Mouse (Mus musculus) kidney, embryonic 14.5 days (tissue): ENCODE data around the gene Rangap1. TPM values are rescaled to one million over a fixed set of nuclear protein-coding genes. Genes with fewer than 3 reads are reported as not detected.
A peak's percentile ranks its signal among the peaks of the same experiment; 100 is the strongest.

Source experiments
- ATAC-seq: fragments of 200-750 bp; cut with Nextera tagmentation; 2 replicates; pipeline ENCODE4 v1.8.0; 2017; ENCODE audit warnings: moderate number of reproducible peaks, mild to moderate bottlenecking, moderate TSS enrichment, moderate library complexity; ENCODE audit not compliant: low FRiP score, low TSS enrichment
- H3K27ac ChIP-seq: fragments of 300-500 bp; sonication (generic); 2 replicates; pipeline ENCODE4 v1.5.1; 2014; ENCODE audit warnings: low read depth, mild to moderate bottlenecking, low read length, moderate library complexity, mixed read lengths
- H3K27me3 ChIP-seq: fragments of 300-500 bp; sonication (generic); 2 replicates; pipeline ENCODE4 v1.6.1; 2014; ENCODE audit warnings: mild to moderate bottlenecking, low read length; ENCODE audit not compliant: control insufficient read depth, insufficient read depth
- H3K36me3 ChIP-seq: fragments of 300-500 bp; sonication (generic); 2 replicates; pipeline ENCODE4 v1.6.1; 2014; ENCODE audit warnings: low read length, mixed read lengths; ENCODE audit not compliant: control insufficient read depth, insufficient read depth
- H3K4me1 ChIP-seq: fragments of 300-500 bp; sonication (generic); 2 replicates; pipeline ENCODE4 v1.6.1; 2014; ENCODE audit warnings: low read length, mixed read lengths; ENCODE audit not compliant: control insufficient read depth, insufficient read depth
- H3K4me2 ChIP-seq: fragments of 300-500 bp; sonication (generic); replicated peaks from 2 replicates; pipeline ENCODE4 v1.6.1; 2014; ENCODE audit warnings: low read depth, mild to moderate bottlenecking, low read length
- H3K4me3 ChIP-seq: fragments of 300-500 bp; sonication (generic); 2 replicates; pipeline ENCODE4 v1.5.1; 2014; ENCODE audit warnings: mild to moderate bottlenecking, low read length
- H3K9ac ChIP-seq: fragments of 300-500 bp; sonication (generic); 2 replicates; pipeline ENCODE4 v1.6.1; 2014; ENCODE audit warnings: low read depth, mild to moderate bottlenecking, low read length, moderate library complexity
- H3K9me3 ChIP-seq: fragments of 300-500 bp; sonication (generic); 2 replicates; pipeline ENCODE4 v1.6.1; 2016; ENCODE audit warnings: low read length; ENCODE audit not compliant: control insufficient read depth
- WGBS: fragments of 180-500 bp; shearing (Covaris S2); extraction: QIAGEN DNeasy Blood & Tissue Kit; methylation state at CpG from one replicate; pipeline ENCODE4 v1.1.7; 2014; 5-methylcytosine and 5-hydroxymethylcytosine counted together
- polyA plus RNA-seq: library from polyadenylated mRNA; unstranded; fragments of >200 nt; fragmentation: Nextera tagmentation; extraction: Ambion mirVana; gene quantifications from 2 replicates; pipeline ENCODE4 v1.2.1, GENCODE M21; 2014

Rangap1 gene
- polyA plus RNA-seq, 1 experiment from 2014 or later = 100.0 TPM

DNA sequence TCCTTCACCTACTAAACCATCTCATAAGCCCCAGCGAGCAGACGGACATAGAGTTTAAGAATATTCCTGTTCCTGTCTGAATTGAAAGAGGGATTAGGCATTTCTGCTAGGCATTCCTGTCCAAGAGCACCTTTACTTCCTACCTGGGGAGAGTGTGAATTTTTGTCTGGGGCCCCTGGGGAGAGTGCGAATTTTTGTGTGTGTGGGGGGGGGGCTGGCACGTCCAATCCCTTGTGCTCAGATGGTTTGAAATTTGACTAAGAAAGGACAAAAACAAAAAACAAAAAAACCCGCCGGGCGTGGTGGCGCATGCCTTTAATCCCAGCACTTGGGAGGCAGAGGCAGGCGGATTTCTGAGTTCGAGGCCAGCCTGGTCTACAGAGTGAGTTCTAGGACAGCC, 82.0 kb downstream of the Rangap1 start:
- 72% methylated on average over 10 of the region's 10 CpGs for WGBS
- Histone ChIP-seq H3K36me3 (peaks cover 13% of the 10 kb centered on the region), H3K27ac (no peak overlapping the region), H3K4me1 (no peaks in the 10 kb centered on the region), H3K9ac (no peak overlapping the region), H3K27me3 (no peaks in the 10 kb centered on the region), H3K4me2 (peak overlapping the region; percentile 15; the same call in 1 of the 2 replicates), H3K4me3 (peak overlapping the region; percentile 73), H3K9me3 (no peaks in the 10 kb centered on the region)
- ATAC-seq = no peak

DNA sequence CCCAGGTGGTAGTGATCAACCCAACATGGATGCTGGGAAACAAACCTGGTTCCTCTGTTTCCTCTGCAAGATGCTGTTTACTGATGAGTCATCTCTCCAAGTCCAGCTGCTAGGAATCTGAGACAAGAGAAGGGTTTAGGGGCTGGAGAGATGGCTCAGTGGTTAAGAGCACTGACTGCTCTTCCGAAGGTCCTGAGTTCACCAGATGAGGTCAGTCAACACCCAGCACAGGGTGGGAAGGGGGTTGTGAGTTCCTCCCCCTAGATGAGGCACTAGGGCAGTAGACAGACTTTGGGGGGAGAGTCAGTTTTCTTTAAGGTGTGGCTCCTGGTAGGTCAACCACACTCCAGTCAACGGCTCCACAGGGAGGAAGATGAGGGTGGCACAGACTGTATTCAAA, 83.6 kb downstream of the Rangap1 start:
- Histone ChIP-seq H3K27me3 (no peaks in the 10 kb centered on the region), H3K4me1 (no peaks in the 10 kb centered on the region), H3K9ac (no peak overlapping the region), H3K4me2 (no peak overlapping the region), H3K9me3 (no peaks in the 10 kb centered on the region), H3K4me3 (no peak overlapping the region), H3K27ac (no peak overlapping the region), H3K36me3 (no peaks in the 10 kb centered on the region)
- no peak for ATAC-seq
- 90% methylated on average over 2 of the region's 2 CpGs for WGBS

Other genes starting within 250 kb of the Rangap1 start
- 25.0 and 34.8 TPM in 2 replicates for gene Ep300, start 160.2 kb downstream of the Rangap1 start, polyA plus RNA-seq
- gene L3mbtl2, start 81.6 kb downstream of the Rangap1 start, polyA plus RNA-seq = 16.0 and 26.0 TPM in 2 replicates
- gene Chadl, start 48.2 kb downstream of the Rangap1 start, polyA plus RNA-seq = 5.0 and 5.3 TPM in 2 replicates
- 46.3 and 60.5 TPM in 2 replicates for gene Zc3h7b, start 473 bp downstream of the Rangap1 start, polyA plus RNA-seq
- 16.1 and 19.2 TPM in 2 replicates for gene Tef, start 56.9 kb upstream of the Rangap1 start, polyA plus RNA-seq
- gene Tob2, start 113.3 kb upstream of the Rangap1 start, polyA plus RNA-seq = 19.4 and 24.1 TPM in 2 replicates
- gene Phf5a, start 126.4 kb upstream of the Rangap1 start, polyA plus RNA-seq = 192 and 223 TPM in 2 replicates
- gene Aco2, start 126.8 kb upstream of the Rangap1 start, polyA plus RNA-seq = 123 and 191 TPM in 2 replicates
- 76.5 and 78.9 TPM in 2 replicates for gene Polr3h, start 180.7 kb upstream of the Rangap1 start, polyA plus RNA-seq
- 17.5 and 28.1 TPM in 2 replicates for gene Csdc2, start 191.2 kb upstream of the Rangap1 start, polyA plus RNA-seq
- 28.3 and 33.0 TPM in 2 replicates for gene Pmm1, start 215.4 kb upstream of the Rangap1 start, polyA plus RNA-seq
- gene 1700029P11Rik, start 235.0 kb upstream of the Rangap1 start, polyA plus RNA-seq = not detected in 2 replicates
- gene Xrcc6, start 242.3 kb upstream of the Rangap1 start, polyA plus RNA-seq = 71.9 and 87.6 TPM in 2 replicates